Mouse (Mus musculus) CH12.LX (cell line): ENCODE data around the gene Ndp.

Experiments used
- CHD2 ChIP-seq: IDR thresholded peaks from 2 replicates; pipeline ENCODE4 v1.6.1; 2011; ENCODE audit warnings: low read length, improper control_type of control experiment
- CTCF ChIP-seq, 2 experiments: IDR thresholded peaks in 1 of 2; conservative IDR thresholded peaks in 1 of 2; 2 replicates each; pipeline ENCODE4 v1.5.1; 2011 to 2012; ENCODE audit warnings: low read depth in 2 of 2, low read length in 2 of 2, improper control_type of control experiment in 1 of 2, inconsistent platforms in 1 of 2, mild to moderate bottlenecking in 1 of 2, moderate library complexity in 1 of 2
- E2F4 ChIP-seq: IDR thresholded peaks from 2 replicates; pipeline ENCODE4 v1.6.1; 2011; ENCODE audit warnings: low read depth, low read length, improper control_type of control experiment; ENCODE audit not compliant: insufficient replicate concordance
- POLR2A ChIP-seq: IDR thresholded peaks from 2 replicates; pipeline ENCODE4 v1.6.1; 2011; ENCODE audit warnings: low read depth, mild to moderate bottlenecking, improper control_type of control experiment, low read length
- POLR2AphosphoS2 ChIP-seq: IDR thresholded peaks from 2 replicates; pipeline ENCODE4 v1.6.1; 2011; ENCODE audit warnings: low read depth, low read length, improper control_type of control experiment
- RCOR1 ChIP-seq: conservative IDR thresholded peaks from 2 replicates; pipeline ENCODE4 v1.6.1; 2012; ENCODE audit warnings: low read depth, mild to moderate bottlenecking, inconsistent platforms, low read length, improper control_type of control experiment
- TCF12 ChIP-seq: IDR thresholded peaks from 2 replicates; pipeline ENCODE4 v1.6.1; 2014; ENCODE audit warnings: low read depth, mild to moderate bottlenecking, inconsistent platforms, low read length, improper control_type of control experiment
- USF2 ChIP-seq: conservative IDR thresholded peaks from 2 replicates; pipeline ENCODE4 v1.6.1; 2011; ENCODE audit warnings: low read depth, low read length, improper control_type of control experiment
- ZMIZ1 ChIP-seq: IDR thresholded peaks from 2 replicates; pipeline ENCODE4 v1.6.1; 2012; ENCODE audit warnings: low read depth, mild to moderate bottlenecking, inconsistent platforms, low read length, improper control_type of control experiment

DNA sequence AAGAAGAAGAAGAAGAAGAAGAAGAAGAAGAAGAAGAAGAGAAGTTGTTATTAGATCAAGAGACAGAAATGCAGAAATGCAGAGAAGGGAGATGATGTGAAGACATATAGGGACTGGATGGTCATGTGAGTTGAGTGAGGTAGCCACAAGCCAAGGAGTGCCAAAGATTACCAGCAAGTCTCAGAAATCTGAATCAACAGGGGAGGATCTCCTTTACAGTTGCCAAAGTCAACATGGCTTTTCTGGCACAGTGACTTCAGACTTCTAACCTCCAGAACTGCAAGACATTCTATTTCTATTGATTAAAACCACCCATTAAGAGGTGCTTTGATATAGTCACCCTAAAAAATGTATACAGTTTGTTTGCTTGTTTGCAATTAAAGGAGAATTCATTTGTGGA, 6.4 kb upstream of the Ndp start:
- TF ChIP-seq TCF12 (no peak), CHD2 (no peak), ZMIZ1 (no peak), CTCF (conservative IDR thresholded peaks at IDR 0.05 in 1 of 2, IDR thresholded peaks at IDR 0.05 in 1 of 2; ENCODE audit: low read depth in 2 of 2, low read length in 2 of 2) (no peak), USF2 (no peak), RCOR1 (no peak), E2F4 (no peak), POLR2A (no peak), POLR2AphosphoS2 (no peak)
